Mouse (Mus musculus) lung, postnatal 0 days (tissue): Measurements from ENCODE around the gene Olfr536. TPM values are rescaled to one million over a fixed set of nuclear protein-coding genes. Genes with fewer than 3 reads are reported as not detected.
"Not testable (repeated sequence)": the region's sequence is repeated elsewhere in the genome, so short reads cannot be mapped to it uniquely, and the experiment has no call there.

Experiments
- ATAC-seq: fragments of 200-750 bp; cut with Nextera tagmentation; 2 replicates; pipeline ENCODE4 v1.8.0; 2017; ENCODE audit warnings: moderate library complexity
- DNase-seq: peaks from one replicate; pipeline ENCODE4 v3.0.0-alpha.2; 2016; ENCODE audit warnings: low spot score
- H3K27ac ChIP-seq: fragments of 300-500 bp; sonication (generic); 2 replicates; pipeline ENCODE4 v1.5.1; 2014; ENCODE audit warnings: antibody characterized with exemption, mild to moderate bottlenecking, low read length, mixed read lengths
- H3K27me3 ChIP-seq: fragments of 300-500 bp; sonication (generic); replicated peaks from 2 replicates; pipeline ENCODE4 v1.6.1; 2014; ENCODE audit warnings: low read length, mixed read lengths; ENCODE audit not compliant: insufficient read depth
- H3K36me3 ChIP-seq: fragments of 300-500 bp; sonication (generic); 2 replicates; pipeline ENCODE4 v1.6.1; 2014; ENCODE audit warnings: low read length, mixed read lengths; ENCODE audit not compliant: insufficient read depth
- H3K4me1 ChIP-seq: fragments of 300-500 bp; sonication (generic); 2 replicates; pipeline ENCODE4 v1.6.1; 2014; ENCODE audit warnings: antibody characterized with exemption, low read depth, low read length, mixed read lengths; ENCODE audit not compliant: insufficient read depth
- H3K4me2 ChIP-seq: fragments of 300-500 bp; sonication (generic); replicated peaks from 2 replicates; pipeline ENCODE4 v1.6.1; 2014; ENCODE audit warnings: low read depth, mild to moderate bottlenecking, low read length, moderate library complexity, mixed read lengths
- H3K4me3 ChIP-seq: fragments of 300-500 bp; sonication (generic); 2 replicates; pipeline ENCODE4 v1.5.1; 2014; ENCODE audit warnings: low read depth, low read length
- H3K9ac ChIP-seq: fragments of 300-500 bp; sonication (generic); replicated peaks from 2 replicates; pipeline ENCODE4 v1.6.1; 2014; ENCODE audit warnings: low read depth, mild to moderate bottlenecking
- H3K9me3 ChIP-seq: fragments of 300-500 bp; sonication (generic); 2 replicates; pipeline ENCODE4 v1.6.1; 2016; ENCODE audit warnings: low read length, mixed read lengths
- EP300 ChIP-seq: IDR thresholded peaks from 2 replicates; pipeline ENCODE4 v1.6.1; 2016; ENCODE audit warnings: antibody characterized with exemption, mild to moderate bottlenecking, control low read depth
- WGBS: fragments of 180-500 bp; shearing (Covaris S2); extraction: QIAGEN DNeasy Blood & Tissue Kit; methylation state at CpG from one replicate; pipeline ENCODE4 v1.1.7; 2014; 5-methylcytosine and 5-hydroxymethylcytosine counted together
- polyA plus RNA-seq: library from polyadenylated mRNA; unstranded; fragments of >200 nt; fragmentation: Nextera tagmentation; extraction: Ambion mirVana; gene quantifications from 2 replicates; pipeline ENCODE4 v1.2.1, GENCODE M21; 2015

The Olfr536 gene
- polyA plus RNA-seq, 1 experiment from 2014 or later: not detected

GRCm38 (mm10) chr7:140477886-140478285 lies 29.3 kb downstream of the Olfr536 start:
- no peak for DNase-seq
- 40% methylated on average over 1 of the region's 1 CpGs for WGBS
- no peak for TF ChIP-seq EP300
- Histone ChIP-seq H3K36me3 (no peaks in the 10 kb centered on the region), H3K4me1 (no peaks in the 10 kb centered on the region), H3K4me2 (no peak overlapping the region), H3K27me3 (no peaks in the 10 kb centered on the region), H3K27ac (no peak overlapping the region), H3K9me3 (no peaks in the 10 kb centered on the region), H3K9ac (no peak overlapping the region), H3K4me3 (no peak overlapping the region)
- ATAC-seq: no peak

GRCm38 (mm10) chr7:140463070-140463469 lies 44.1 kb downstream of the Olfr536 start, which contains the start of gene Olfr533:
Olfr533 (plus strand) TSS chr7:140463370.
- 60% methylated on average over 1 of the region's 1 CpGs for WGBS
- not testable (repeated sequence) for ATAC-seq, H3K4me2 ChIP-seq, H3K4me3 ChIP-seq, H3K4me1 ChIP-seq, H3K9ac ChIP-seq, H3K27ac ChIP-seq, H3K9me3 ChIP-seq, DNase-seq, H3K36me3 ChIP-seq, H3K27me3 ChIP-seq

Other genes starting within 250 kb of the Olfr536 start
- not detected in 2 replicates for gene Olfr525, start 186.5 kb downstream of the Olfr536 start, polyA plus RNA-seq
- gene Olfr527, start 173.4 kb downstream of the Olfr536 start, polyA plus RNA-seq: not detected in 2 replicates
- gene Olfr60, start 145.7 kb downstream of the Olfr536 start, polyA plus RNA-seq: not detected in 2 replicates
- gene Olfr530, start 131.1 kb downstream of the Olfr536 start, polyA plus RNA-seq: not detected in 2 replicates
- not detected in 2 replicates for gene Olfr531, start 104.5 kb downstream of the Olfr536 start, polyA plus RNA-seq
- not detected in 2 replicates for gene Olfr532, start 85.8 kb downstream of the Olfr536 start, polyA plus RNA-seq
- not detected in 2 replicates for gene Olfr533, start 44.0 kb downstream of the Olfr536 start, polyA plus RNA-seq
- gene Olfr535, start 23.2 kb downstream of the Olfr536 start, polyA plus RNA-seq: not detected in 2 replicates
- not detected in 2 replicates for gene Olfr538, start 60.5 kb upstream of the Olfr536 start, polyA plus RNA-seq
- 0.01 TPM in 1 of 2 replicates, not detected in the other for gene Olfr46, start 93.9 kb upstream of the Olfr536 start, polyA plus RNA-seq
- not detected in 2 replicates for gene Olfr61, start 121.6 kb upstream of the Olfr536 start, polyA plus RNA-seq
- gene Olfr53, start 139.1 kb upstream of the Olfr536 start, polyA plus RNA-seq: not detected in 2 replicates
- not detected in 2 replicates for gene Olfr539, start 152.5 kb upstream of the Olfr536 start, polyA plus RNA-seq
- not detected in 2 replicates for gene Olfr45, start 174.6 kb upstream of the Olfr536 start, polyA plus RNA-seq
- not detected in 2 replicates for gene Olfr541, start 189.9 kb upstream of the Olfr536 start, polyA plus RNA-seq